Mouse (Mus musculus) adrenal gland, adult 10 weeks (tissue): Measurements from ENCODE around the gene Lce1j. TPM values are rescaled to one million over a fixed set of nuclear protein-coding genes. Genes with fewer than 3 reads are reported as not detected.

Experiments
- polyA plus RNA-seq: library from polyadenylated mRNA; stranded (reverse); fragments of 350-450 nt; fragmentation: Illumina TruSeq; extraction: RNeasy Lipid Tissue Mini Kit (QIAGEN cat#74804); gene quantifications from one replicate; pipeline ENCODE4 v1.2.3, GENCODE M21; 2014; ENCODE audit warnings: low read depth, low replicate concordance

Lce1j gene
- not detected for polyA plus RNA-seq

GRCm38 (mm10) chr3:92790414-92790813 is at the start of gene Lce1j:
TSS of gene Lce1j (minus strand) at chr3:92790514.

GRCm38 (mm10) chr3:92827108-92827507 is 36.8 kb upstream of the Lce1j start, which contains the start of gene Kprp:
TSS of gene Kprp (minus strand) at chr3:92827247.

DNA sequence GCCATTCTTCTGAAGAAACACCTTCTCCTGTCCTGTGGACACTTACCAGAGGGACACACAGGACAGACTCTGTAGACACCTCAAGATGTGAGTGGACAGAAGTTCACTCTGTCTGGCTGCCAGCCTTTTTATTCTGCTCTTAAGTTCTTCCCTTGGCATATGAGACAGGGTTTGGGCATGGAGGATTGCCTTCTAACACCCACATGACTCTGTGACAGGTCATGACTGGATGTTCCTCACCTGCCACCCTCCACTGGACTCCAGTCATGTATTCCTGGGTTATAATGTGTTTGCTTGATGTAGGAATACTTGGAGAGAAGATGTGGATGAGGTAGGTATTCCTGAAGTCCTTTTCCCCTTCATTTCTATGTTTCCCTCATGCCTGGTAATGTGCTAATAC is 17.5 kb upstream of the Lce1j start, which contains the start of gene Lce1k:
Gene Lce1k (minus strand): TSS at position 101 of the 400 bp plus-strand sequence.

GRCm38 (mm10) chr3:92778799-92779198 is 11.5 kb downstream of the Lce1j start, which contains the start of gene Lce1i:
TSS of gene Lce1i (minus strand) at chr3:92778899.

GRCm38 (mm10) chr3:92764965-92765364 is 25.3 kb downstream of the Lce1j start, which contains the start of gene Lce1h:
TSS of gene Lce1h (minus strand) at chr3:92765065.

DNA sequence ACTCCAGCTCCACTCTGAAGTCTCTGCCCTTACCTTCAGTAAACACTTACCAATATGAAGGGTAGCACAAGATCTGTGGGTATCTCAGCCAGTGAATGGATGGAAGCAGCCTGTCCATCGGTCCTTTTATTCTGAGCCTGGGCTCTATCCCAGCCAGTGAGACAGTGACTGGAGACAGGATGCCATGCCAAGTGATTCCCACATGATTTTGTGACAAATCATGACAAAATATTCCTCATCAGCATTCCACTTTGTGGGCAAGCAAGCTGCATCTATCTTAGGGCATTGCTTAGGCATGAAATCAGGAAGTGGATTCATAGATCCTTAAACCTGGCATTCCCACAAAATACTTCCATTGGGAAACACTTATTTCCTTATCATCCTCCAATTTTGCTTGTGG is 38.1 kb downstream of the Lce1j start, which contains the start of gene Lce1g:
Gene Lce1g (minus strand): TSS at position 101 of the 400 bp plus-strand sequence.

GRCm38 (mm10) chr3:92738996-92739395 is 51.3 kb downstream of the Lce1j start, which contains the start of gene Gm38119:
TSS of gene Gm38119 (minus strand) at chr3:92739096.

Other genes with a start within 250 kb of the Lce1j start
- not detected for gene Ivl, start 216.8 kb downstream of the Lce1j start, polyA plus RNA-seq
- not detected for gene Smcp, start 201.5 kb downstream of the Lce1j start, polyA plus RNA-seq
- not detected for gene 2210017I01Rik, start 183.0 kb downstream of the Lce1j start, polyA plus RNA-seq
- not detected for gene Lce6a, start 168.9 kb downstream of the Lce1j start, polyA plus RNA-seq
- gene Lce1a1, start 142.2 kb downstream of the Lce1j start, polyA plus RNA-seq, result not detected
- gene Lce1b, start 133.6 kb downstream of the Lce1j start, polyA plus RNA-seq, result not detected
- gene Lce1a2, start 120.2 kb downstream of the Lce1j start, polyA plus RNA-seq, result not detected
- not detected for gene Lce1c, start 111.3 kb downstream of the Lce1j start, polyA plus RNA-seq
- not detected for gene Lce1d, start 103.3 kb downstream of the Lce1j start, polyA plus RNA-seq
- not detected for gene Lce1e, start 81.4 kb downstream of the Lce1j start, polyA plus RNA-seq
- not detected for gene Lce1f, start 70.2 kb downstream of the Lce1j start, polyA plus RNA-seq
- not detected for gene Gm38119, start 51.4 kb downstream of the Lce1j start, polyA plus RNA-seq
- gene Lce1g, start 38.2 kb downstream of the Lce1j start, polyA plus RNA-seq, result not detected
- gene Lce1h, start 25.4 kb downstream of the Lce1j start, polyA plus RNA-seq, result not detected
- gene Lce1i, start 11.6 kb downstream of the Lce1j start, polyA plus RNA-seq, result not detected
- not detected for gene Lce1k, start 17.4 kb upstream of the Lce1j start, polyA plus RNA-seq
- gene Kprp, start 36.7 kb upstream of the Lce1j start, polyA plus RNA-seq, result not detected
- gene Lce1l, start 60.8 kb upstream of the Lce1j start, polyA plus RNA-seq, result not detected
- not detected for gene 2310050C09Rik, start 79.7 kb upstream of the Lce1j start, polyA plus RNA-seq
- gene Lce3a, start 135.7 kb upstream of the Lce1j start, polyA plus RNA-seq, result not detected
- gene Lce3b, start 142.5 kb upstream of the Lce1j start, polyA plus RNA-seq, result not detected
- gene Lce3c, start 154.0 kb upstream of the Lce1j start, polyA plus RNA-seq, result not detected
- not detected for gene Lce3d, start 166.9 kb upstream of the Lce1j start, polyA plus RNA-seq
- gene Lce3e, start 176.5 kb upstream of the Lce1j start, polyA plus RNA-seq, result not detected
- gene Lce3f, start 201.7 kb upstream of the Lce1j start, polyA plus RNA-seq, result not detected
- not detected for gene Crct1, start 225.2 kb upstream of the Lce1j start, polyA plus RNA-seq
- gene Lce1m, start 228.5 kb upstream of the Lce1j start, polyA plus RNA-seq, result not detected